Mouse (Mus musculus) brain, adult 2 months (tissue): ENCODE results near the gene Prr12.
A peak's percentile ranks its signal among the peaks of the same experiment; 100 is the strongest.

ENCODE experiments used
- DNase-seq: peaks from one replicate; pipeline ENCODE4 v3.0.0; 2011; ENCODE audit warnings: low read depth, low spot score

Prr12 gene

GRCm38 (mm10) chr7:45077829-45078228, 25.1 kb upstream of the Prr12 start:
- DNase-seq, result no peak

GRCm38 (mm10) chr7:45077322-45077721, 24.6 kb upstream of the Prr12 start:
- no peak for DNase-seq

- no peak for DNase-seq
Measured at GRCm38 (mm10) chr7:45076501-45076900, 23.8 kb upstream of the Prr12 start.

GRCm38 (mm10) chr7:45075405-45075804, 22.7 kb upstream of the Prr12 start:
- no peak for DNase-seq

- no peak for DNase-seq
Measured at GRCm38 (mm10) chr7:45073949-45074348, 21.3 kb upstream of the Prr12 start.

- DNase-seq, result no peak
Measured at GRCm38 (mm10) chr7:45073171-45073707, 20.6 kb upstream of the Prr12 start.

GRCm38 (mm10) chr7:45072230-45072629, 19.5 kb upstream of the Prr12 start:
- DNase-seq, result peak; percentile 62

GRCm38 (mm10) chr7:45069671-45070070, 17.0 kb upstream of the Prr12 start:
- no peak for DNase-seq

GRCm38 (mm10) chr7:45068000-45068318, 15.3 kb upstream of the Prr12 start:
- DNase-seq, result peak; percentile 53

- no peak for DNase-seq
Measured at GRCm38 (mm10) chr7:45067190-45067999, 14.7 kb upstream of the Prr12 start.

- peak; percentile 99 for DNase-seq
Measured at GRCm38 (mm10) chr7:45062239-45062835, 9.7 kb upstream of the Prr12 start, which contains the start of the genes Nosip and Prrg2. TSS of gene Nosip (plus strand) at chr7:45062429. TSS of gene Prrg2 (minus strand) at chr7:45062677.

- DNase-seq, result no peak
Measured at GRCm38 (mm10) chr7:45061532-45062075, 8.9 kb upstream of the Prr12 start.

GRCm38 (mm10) chr7:45060632-45061122, 8.0 kb upstream of the Prr12 start:
- DNase-seq, result no peak

GRCm38 (mm10) chr7:45058607-45059571, 6.2 kb upstream of the Prr12 start:
- DNase-seq, result peak; percentile 31

- DNase-seq, result no peak
Measured at GRCm38 (mm10) chr7:45056972-45057348, 4.3 kb upstream of the Prr12 start.

- no peak for DNase-seq
Measured at GRCm38 (mm10) chr7:45056329-45056971, 3.8 kb upstream of the Prr12 start.

- DNase-seq, result peak; percentile 100
Measured at GRCm38 (mm10) chr7:45053931-45054510, 1.3 kb upstream of the Prr12 start.

GRCm38 (mm10) chr7:45053117-45053930, 643 bp upstream of the Prr12 start:
- peak; percentile 94 for DNase-seq

- peak; percentile 68 for DNase-seq
Measured at GRCm38 (mm10) chr7:45052181-45052861, 360 bp downstream of the Prr12 start.
